Mouse (Mus musculus) adrenal gland, postnatal 10 days (tissue): ENCODE data around the gene Kdm2a. TPM values are rescaled to one million over a fixed set of nuclear protein-coding genes. Genes with fewer than 3 reads are reported as not detected.
"Not testable (repeated sequence)": the region's sequence is repeated elsewhere in the genome, so short reads cannot be mapped to it uniquely, and the experiment has no call there.

Experiments used
- DNase-seq: peaks from one replicate; pipeline ENCODE4 v3.0.0; 2021; ENCODE audit warnings: mixed read lengths
- total RNA-seq, 2 experiments: library from RNA; stranded (reverse); gene quantifications; 2 replicates each; pipeline ENCODE4 v1.2.3; 2021

The Kdm2a gene
- total RNA-seq, 2 experiments from 2014 or later: 67.7 to 84.7 TPM

- peak; percentile 85 for DNase-seq
These were observed 19.1 kb upstream of the Kdm2a start for GRCm38 (mm10) chr19:4417183-4417582.

DNA sequence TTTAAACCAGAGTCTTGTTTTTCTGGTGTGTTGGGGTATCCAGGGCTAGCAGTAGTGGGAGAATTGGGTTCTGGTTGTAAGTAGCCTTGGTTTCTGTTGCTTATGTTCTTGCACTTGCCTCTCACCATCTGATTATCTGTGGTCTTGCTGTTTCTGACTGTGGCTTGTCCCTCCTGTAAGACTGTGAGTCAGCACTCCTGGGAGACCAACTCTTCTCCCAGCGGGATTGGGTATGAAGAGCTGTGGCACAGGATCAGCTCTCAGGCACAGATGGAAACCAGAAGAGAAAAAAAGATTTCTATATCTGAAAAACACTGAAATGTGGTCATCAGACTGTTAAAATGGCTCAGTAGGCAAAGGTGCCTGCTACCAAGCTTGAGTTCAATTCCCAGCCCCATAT, 16.5 kb upstream of the Kdm2a start:
- no peak for DNase-seq

- no peak for DNase-seq
These were observed 11.0 kb upstream of the Kdm2a start for GRCm38 (mm10) chr19:4409062-4409461.

- no peak for DNase-seq
These were observed 6.8 kb upstream of the Kdm2a start for GRCm38 (mm10) chr19:4404840-4405239.

DNA sequence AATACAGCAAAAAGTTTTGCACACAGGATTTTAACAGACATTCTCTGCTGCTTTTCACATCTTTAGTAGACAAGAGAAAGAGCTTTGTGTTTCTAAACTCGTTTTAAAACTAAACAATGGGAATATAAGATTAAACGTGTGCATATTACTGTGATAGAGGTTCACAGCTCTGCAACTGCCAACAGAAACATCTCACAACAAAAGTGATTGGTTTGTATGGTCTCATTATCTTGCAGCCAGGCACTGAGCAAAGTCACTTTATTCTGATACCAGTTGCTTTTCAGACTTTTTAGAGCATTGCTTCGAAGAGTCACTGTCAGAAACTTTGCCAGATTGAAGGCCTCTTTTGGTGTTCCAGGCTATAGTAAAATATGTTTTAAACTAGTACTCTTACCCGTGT, 874 bp upstream of the Kdm2a start:
- no peak for DNase-seq

- DNase-seq: no peak
These were observed 504 bp upstream of the Kdm2a start for GRCm38 (mm10) chr19:4398630-4398948.

DNA sequence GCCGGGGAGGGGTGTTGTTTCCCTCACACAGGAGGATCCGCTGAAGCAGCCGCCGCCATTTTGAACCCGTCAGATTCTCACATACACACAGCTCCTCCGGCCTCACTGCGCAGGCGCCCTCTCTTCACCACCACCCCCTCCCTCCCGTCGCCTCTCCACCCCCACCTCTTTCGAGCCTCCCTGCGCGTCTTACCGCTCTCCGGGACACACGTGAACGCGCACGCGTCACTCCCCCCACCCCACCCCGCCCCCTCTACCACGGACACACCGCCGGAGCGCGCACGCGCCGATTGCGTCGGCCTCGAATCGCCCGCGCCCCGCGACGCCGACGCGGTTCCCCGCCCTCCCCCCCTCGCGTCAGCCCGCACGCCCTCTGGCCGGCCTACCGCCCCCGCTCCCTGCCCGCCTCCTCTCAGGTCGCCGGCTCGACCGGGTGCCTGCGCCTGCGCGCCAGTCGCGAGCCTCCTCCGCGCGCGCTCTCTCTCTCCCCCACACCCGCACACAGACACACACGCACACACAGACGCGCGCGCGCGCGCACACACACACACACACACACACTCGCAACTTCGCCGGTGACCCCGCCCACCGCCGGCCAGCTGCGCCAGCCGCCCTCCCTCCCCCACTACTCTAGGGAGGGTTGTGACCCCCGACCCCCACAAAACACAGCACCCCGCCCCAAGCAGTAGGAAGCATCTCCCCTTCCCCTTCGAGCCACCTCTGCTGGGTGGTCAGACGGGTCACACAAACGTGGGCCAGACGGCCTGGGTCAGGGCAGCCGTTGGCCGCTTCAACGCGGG, 887 bp downstream of the Kdm2a start:
- DNase-seq: peak; percentile 96

DNA sequence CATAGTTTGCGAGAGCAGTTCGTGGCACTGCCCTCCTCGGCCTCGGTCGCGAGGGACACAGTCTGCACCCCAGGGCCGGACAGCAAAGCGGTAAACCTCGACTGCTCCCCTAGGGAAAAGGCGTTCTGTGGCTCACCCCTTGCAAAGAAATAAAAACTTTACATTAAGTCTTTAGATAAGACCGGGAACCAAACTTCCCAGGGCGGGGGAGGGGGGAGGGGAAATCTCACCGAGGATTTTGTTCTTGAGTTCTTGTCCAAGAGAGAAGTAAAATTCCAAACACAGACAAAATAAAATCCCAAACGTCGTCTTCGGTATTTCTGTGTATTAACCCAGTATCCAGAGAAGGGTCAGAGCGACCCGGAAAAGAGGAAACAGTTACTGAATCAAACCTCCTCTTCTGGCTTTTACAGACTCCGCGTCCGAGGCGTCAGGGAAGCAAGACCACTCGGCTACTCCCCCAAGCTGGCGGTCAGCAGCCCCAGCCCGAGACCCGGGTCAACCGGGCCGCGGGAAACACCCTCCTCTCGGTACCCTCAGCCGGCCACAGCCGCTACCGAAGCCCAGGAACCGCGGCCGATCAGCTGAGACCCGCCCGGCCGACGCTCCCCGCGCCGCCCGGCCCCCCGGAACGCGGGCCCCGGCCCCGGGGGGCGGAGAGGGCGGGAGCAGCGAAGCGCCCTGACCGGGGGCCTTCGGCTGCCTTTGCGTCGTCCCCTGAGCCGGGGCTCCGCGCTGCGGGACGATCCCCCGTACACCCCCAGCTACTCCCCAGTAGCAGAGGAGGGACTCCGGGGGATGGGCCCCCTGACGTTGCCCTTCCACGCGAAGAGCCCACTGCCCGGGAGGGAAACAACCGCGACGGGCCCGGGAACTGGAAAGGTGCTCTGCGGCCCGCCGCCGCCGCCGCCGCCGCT, 1.7 kb downstream of the Kdm2a start:
- DNase-seq: peak; percentile 53

- DNase-seq: no peak
These were observed 10.8 kb downstream of the Kdm2a start for GRCm38 (mm10) chr19:4387276-4387675.

DNA sequence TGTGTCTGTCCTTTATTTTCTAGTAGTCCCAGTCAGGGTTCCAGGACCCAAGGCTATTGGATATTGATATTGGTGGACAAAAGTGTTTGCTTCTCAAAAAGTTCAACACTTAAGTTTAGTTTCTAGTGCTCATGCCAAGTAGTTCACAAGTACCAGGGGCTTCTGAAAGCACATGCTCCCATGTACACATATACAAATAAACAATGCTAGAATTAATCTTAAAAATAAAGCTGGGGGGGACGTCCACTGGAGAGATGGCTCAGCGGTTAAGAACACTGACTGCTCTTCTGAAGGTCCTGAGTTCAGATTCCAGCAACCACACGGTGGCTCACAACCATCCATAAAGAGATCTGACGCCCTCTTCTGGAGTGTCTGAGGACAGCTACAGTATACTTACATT, 13.1 kb downstream of the Kdm2a start:
- no peak for DNase-seq

GRCm38 (mm10) chr19:4384322-4384721, 13.8 kb downstream of the Kdm2a start:
- DNase-seq: no peak

DNA sequence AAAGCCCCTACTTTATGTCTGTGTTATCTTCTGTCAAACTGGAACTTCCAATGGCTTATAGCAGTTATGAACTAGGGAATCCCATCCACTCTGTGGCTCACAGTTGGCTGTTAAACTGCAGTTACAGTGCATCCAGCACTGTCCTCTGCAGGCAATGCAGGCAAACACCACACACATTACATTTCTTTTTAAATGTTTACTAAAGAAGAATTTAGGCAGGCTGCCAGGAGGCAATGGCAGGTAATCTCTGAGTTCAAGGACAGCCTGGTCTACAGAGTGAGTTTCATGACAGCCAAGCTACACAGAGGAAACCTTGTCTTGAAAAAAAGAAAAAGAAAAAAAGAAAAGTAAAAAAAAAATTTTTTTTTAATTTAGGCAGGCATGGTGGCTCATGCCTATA, 14.8 kb downstream of the Kdm2a start:
- DNase-seq: peak; percentile 14

GRCm38 (mm10) chr19:4382303-4382702, 15.8 kb downstream of the Kdm2a start:
- not testable (repeated sequence) for DNase-seq

- no peak for DNase-seq
These were observed 27.4 kb downstream of the Kdm2a start for GRCm38 (mm10) chr19:4370656-4371055.

GRCm38 (mm10) chr19:4370254-4370653, 27.8 kb downstream of the Kdm2a start:
- peak; percentile 16 for DNase-seq

DNA sequence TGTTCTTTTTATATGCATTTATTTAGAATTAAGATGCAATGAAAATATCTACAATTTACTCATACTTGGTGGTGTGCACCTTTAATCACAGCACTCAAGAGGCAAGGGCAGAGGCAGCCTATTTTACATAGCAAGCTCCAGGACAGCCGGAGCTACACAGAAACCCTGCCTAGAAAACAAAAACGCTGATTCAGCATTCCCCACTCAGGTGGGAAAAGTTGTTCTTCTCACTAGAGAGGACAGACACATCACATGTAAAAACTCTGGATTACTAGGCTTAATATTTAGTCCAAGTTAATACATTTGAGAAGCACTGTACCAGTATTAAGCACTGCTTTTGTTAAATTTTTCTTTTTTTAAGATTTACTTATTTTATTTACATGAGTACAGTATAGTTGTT, 48.6 kb downstream of the Kdm2a start:
- DNase-seq: no peak

DNA sequence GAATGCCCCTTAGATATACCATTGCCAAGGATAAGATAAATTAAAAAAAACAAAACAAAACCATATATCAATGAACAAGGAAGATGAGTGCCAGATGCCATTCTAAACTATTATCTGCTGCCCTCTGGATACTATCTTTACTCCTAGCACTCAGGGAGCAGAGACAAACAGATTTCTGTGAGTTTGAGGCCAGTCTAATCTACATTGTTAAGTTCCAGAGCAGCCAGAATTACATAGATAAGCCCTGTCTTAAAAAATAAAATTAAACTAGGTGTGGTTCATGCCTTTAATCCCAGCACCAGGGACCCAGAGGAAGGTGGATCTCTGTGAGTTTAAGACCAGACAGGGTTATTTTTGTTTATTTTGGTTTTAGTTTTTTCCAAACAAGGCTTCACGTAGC, 51.6 kb downstream of the Kdm2a start:
- DNase-seq: no peak

DNA sequence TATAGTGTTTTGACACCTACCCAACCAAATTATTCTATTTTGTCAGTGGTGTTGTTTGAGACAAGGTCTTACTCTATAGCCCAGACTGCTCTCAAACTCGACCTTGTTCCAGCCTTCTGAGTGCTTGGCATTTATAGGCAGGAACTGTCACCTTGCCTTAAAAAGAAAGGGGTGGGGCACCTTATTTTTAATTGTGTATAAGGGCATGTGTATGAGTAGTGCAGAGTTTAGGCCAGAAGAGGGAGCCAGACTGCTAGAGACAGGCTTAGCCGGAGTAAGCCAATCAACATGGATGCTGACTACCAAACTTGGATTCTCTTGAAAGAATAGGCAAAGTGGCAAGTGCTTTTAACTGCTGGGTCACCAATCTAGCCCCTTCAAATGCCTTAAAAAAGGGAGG, 59.9 kb downstream of the Kdm2a start:
- peak; percentile 71 for DNase-seq

GRCm38 (mm10) chr19:4333791-4334190, 64.3 kb downstream of the Kdm2a start:
- peak; percentile 98 for DNase-seq

- DNase-seq: no peak
These were observed 64.8 kb downstream of the Kdm2a start for GRCm38 (mm10) chr19:4333100-4333775.

GRCm38 (mm10) chr19:4332653-4333052, 65.4 kb downstream of the Kdm2a start:
- peak; percentile 80 for DNase-seq

DNA sequence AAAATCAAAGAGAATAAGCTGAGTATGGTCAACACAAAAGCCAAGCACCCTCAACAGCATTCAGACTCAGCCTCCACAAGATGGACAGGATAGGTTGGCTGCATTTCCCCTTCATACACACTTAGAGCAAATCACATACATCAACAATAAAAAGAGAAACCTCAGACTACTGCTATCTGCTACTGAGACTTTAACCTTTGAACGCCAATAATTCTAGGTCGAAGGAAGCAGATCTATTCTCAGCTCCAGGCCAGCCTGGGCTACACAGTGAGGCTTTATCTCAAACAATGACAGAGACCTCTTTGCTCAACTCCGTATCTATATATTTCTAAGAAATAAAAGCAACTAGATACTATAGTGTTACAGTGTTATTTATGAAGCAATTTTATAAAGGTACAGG, 66.8 kb downstream of the Kdm2a start:
- no peak for DNase-seq

DNA sequence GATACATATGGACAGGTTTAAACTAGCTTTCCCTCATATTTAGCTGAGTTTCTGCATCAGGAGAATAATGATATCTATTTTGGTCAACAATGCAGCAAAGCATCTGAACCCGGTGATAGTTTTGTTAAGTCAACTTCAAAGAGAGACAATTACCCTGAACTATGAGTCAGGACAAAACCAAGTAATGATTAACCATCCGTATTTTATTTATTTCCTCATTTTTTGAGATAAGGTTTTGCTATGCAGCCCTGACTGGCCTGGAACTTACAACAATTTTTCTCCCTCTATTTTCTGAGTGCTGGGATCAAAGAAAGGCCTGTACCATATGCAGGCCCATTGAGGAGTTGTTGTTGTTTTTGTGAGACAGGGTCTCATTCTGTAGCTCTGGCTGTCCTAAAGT, 67.5 kb downstream of the Kdm2a start:
- DNase-seq: no peak
